Comparison of ENCODE assay signal across 11 mouse cellular contexts in the genomic region with DNA sequence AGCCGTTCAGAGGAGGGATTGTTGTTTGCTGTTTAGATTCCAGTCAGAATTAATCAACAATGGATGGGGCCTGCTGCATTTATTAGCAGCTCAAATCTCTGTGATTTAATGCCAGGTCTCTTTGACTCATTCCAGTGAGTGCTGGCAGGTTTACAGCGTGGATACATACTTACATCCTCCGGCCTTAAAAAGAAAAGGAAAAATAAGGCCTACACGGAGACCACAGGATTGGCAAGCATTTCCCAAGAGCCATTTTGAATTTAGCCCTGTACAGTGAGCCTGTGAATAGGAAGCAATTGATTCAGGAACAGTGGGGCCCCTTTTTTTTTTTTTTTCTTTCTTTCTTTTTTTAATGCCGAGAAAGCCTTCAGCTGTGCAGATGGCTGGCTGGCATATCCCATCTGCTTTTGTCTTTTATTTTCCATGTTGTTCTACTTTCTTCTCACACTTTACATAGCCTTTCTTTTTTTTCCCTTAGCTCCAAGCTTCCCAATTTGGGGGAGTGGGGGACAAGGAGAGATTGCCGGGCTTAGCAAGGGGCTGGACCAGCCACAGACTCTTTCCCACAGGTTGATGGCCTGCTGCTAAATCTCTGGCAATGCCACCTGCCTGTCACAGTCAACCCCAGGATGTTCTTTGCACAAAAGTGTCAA.
A peak's percentile ranks its signal among the peaks of the same experiment; 100 is the strongest.
DNase-seq lines count a peak whose midpoint lies in the region; ATAC-seq lines count a peak whose summit lies in the region.
"Had no signal": no experiment of that assay in that cellular context is flagged by ENCODE, and none has a peak within 500 bp of the region (broad histone marks: within the 10 kb centered on the region; RNA-seq: fewer than 3 reads in every experiment).

No protein-coding gene starts in this region.

- no peak overlapping the region for H3K4me3 ChIP-seq in hindbrain, embryonic 13.5 days
- no peak overlapping the region for H3K4me3 ChIP-seq in hindbrain, embryonic 10.5 days
- H3K4me3 ChIP-seq in midbrain, embryonic 16.5 days (ENCODE audit: low read depth, low read length) = no peak overlapping the region
- H3K4me3 ChIP-seq: heart, embryonic 13.5 days; limb, embryonic 12.5 days had no signal

- H3K27me3 ChIP-seq in hindbrain, embryonic 13.5 days = no peaks in the 10 kb centered on the region
- H3K27me3 ChIP-seq in hindbrain, embryonic 10.5 days (ENCODE audit: insufficient read depth, poor library complexity, severe bottlenecking) = 0 out of 2 replicates have a peak, but pooled peaks cover 5% of the 10 kb centered on the region
- no peaks in the 10 kb centered on the region for H3K27me3 ChIP-seq in midbrain, embryonic 16.5 days (ENCODE audit: control insufficient read depth, insufficient read depth, low read depth, low read length)
- H3K27me3 ChIP-seq: CH12.LX; heart, embryonic 13.5 days; limb, embryonic 12.5 days had no signal

- no peak overlapping the region for H3K27ac ChIP-seq in hindbrain, embryonic 13.5 days
- H3K27ac ChIP-seq in hindbrain, embryonic 10.5 days = no peak overlapping the region
- 0 out of 2 replicates have a peak overlapping the region, but pooled peaks have one; percentile 18 for H3K27ac ChIP-seq in midbrain, embryonic 16.5 days (ENCODE audit: low read length)
- H3K27ac ChIP-seq: heart, embryonic 13.5 days; limb, embryonic 12.5 days had no signal

- no peak for DNase-seq in hindbrain, embryonic 10.5 days (ENCODE audit: low spot score)
- peak; percentile 17 to 30 for DNase-seq in cerebellum, postnatal 14 days
- DNase-seq in layer of hippocampus, adult 11-12 months (ENCODE audit: low spot score) = peak; percentile 57
- DNase-seq in heart, postnatal 25 days (ENCODE audit: low spot score) = no peak
- no peak for DNase-seq in thymus, postnatal 14 days
- DNase-seq in kidney, postnatal 36 days = no peak

- H3K36me3 ChIP-seq in hindbrain, embryonic 13.5 days = no peaks in the 10 kb centered on the region
- no peaks in the 10 kb centered on the region for H3K36me3 ChIP-seq in hindbrain, embryonic 10.5 days
- H3K36me3 ChIP-seq in midbrain, embryonic 16.5 days (ENCODE audit: control insufficient read depth, insufficient read depth, low read length) = no peaks in the 10 kb centered on the region
- H3K36me3 ChIP-seq: heart, embryonic 13.5 days; limb, embryonic 12.5 days had no signal

- WGBS in hindbrain, embryonic 13.5 days = 36% methylated on average over 6 of the region's 6 CpGs
- 74% methylated on average over 6 of the region's 6 CpGs for WGBS in hindbrain, embryonic 10.5 days
- 23% methylated on average over 6 of the region's 6 CpGs for WGBS in midbrain, embryonic 16.5 days

- intact Hi-C loops in heart, postnatal 25 days (cut with DNase I) = no loop called here

- no peak overlapping the region for H3K9ac ChIP-seq in hindbrain, embryonic 13.5 days
- no peak overlapping the region for H3K9ac ChIP-seq in midbrain, embryonic 16.5 days (ENCODE audit: low read depth, low read length)
- H3K9ac ChIP-seq: heart, embryonic 13.5 days; limb, embryonic 12.5 days had no signal

- no peak overlapping the region for H3K4me2 ChIP-seq in hindbrain, embryonic 13.5 days
- H3K4me2 ChIP-seq in midbrain, embryonic 16.5 days (ENCODE audit: low read length) = no peak overlapping the region
- H3K4me2 ChIP-seq: heart, embryonic 13.5 days; limb, embryonic 12.5 days had no signal

- peak; percentile 59; the same call in 1 of the 2 replicates for ATAC-seq in hindbrain, embryonic 13.5 days (ENCODE audit: low FRiP score)
- ATAC-seq in midbrain, embryonic 16.5 days = peak; percentile 89

- peaks cover 12% of the 10 kb centered on the region; the same call in 1 of the 2 replicates for H3K4me1 ChIP-seq in hindbrain, embryonic 13.5 days (replicated peaks)
- 0 out of 2 replicates have a peak, but pooled peaks cover 5% of the 10 kb centered on the region for H3K4me1 ChIP-seq in hindbrain, embryonic 10.5 days (replicated peaks)
- no peaks in the 10 kb centered on the region for H3K4me1 ChIP-seq in midbrain, embryonic 16.5 days (ENCODE audit: control insufficient read depth, insufficient read depth, low read length)
- H3K4me1 ChIP-seq: heart, embryonic 13.5 days had no signal

- H3K9me3 ChIP-seq in hindbrain, embryonic 13.5 days = no peaks in the 10 kb centered on the region
- no peaks in the 10 kb centered on the region for H3K9me3 ChIP-seq in hindbrain, embryonic 10.5 days
- no peaks in the 10 kb centered on the region for H3K9me3 ChIP-seq in midbrain, embryonic 16.5 days (replicated peaks; ENCODE audit: control insufficient read depth, low read length, poor library complexity, severe bottlenecking)
- H3K9me3 ChIP-seq: heart, embryonic 13.5 days; limb, embryonic 12.5 days had no signal

Comparison
In these comparisons a context has a peak if more than half of its experiments do, and no peak if none do; other contexts are left out.
1. DNase-seq: peak in cerebellum, postnatal 14 days (2 of 2) and layer of hippocampus, adult 11-12 months (single experiment); none in hindbrain, embryonic 10.5 days (single experiment), heart, postnatal 25 days (single experiment), thymus, postnatal 14 days (single experiment) and kidney, postnatal 36 days (0 of 2).